Mouse (Mus musculus) frontal cortex, postnatal 14 days (tissue): ENCODE results near the gene Ephb3.
"Not testable (repeated sequence)": the region's sequence is repeated elsewhere in the genome, so short reads cannot be mapped to it uniquely, and the experiment has no call there.

Experiments
- DNase-seq, 2 experiments: peaks; one replicate each; pipeline ENCODE4 v3.0.0; 2022; ENCODE audit warnings: low spot score in 2 of 2

Ephb3 gene

DNA sequence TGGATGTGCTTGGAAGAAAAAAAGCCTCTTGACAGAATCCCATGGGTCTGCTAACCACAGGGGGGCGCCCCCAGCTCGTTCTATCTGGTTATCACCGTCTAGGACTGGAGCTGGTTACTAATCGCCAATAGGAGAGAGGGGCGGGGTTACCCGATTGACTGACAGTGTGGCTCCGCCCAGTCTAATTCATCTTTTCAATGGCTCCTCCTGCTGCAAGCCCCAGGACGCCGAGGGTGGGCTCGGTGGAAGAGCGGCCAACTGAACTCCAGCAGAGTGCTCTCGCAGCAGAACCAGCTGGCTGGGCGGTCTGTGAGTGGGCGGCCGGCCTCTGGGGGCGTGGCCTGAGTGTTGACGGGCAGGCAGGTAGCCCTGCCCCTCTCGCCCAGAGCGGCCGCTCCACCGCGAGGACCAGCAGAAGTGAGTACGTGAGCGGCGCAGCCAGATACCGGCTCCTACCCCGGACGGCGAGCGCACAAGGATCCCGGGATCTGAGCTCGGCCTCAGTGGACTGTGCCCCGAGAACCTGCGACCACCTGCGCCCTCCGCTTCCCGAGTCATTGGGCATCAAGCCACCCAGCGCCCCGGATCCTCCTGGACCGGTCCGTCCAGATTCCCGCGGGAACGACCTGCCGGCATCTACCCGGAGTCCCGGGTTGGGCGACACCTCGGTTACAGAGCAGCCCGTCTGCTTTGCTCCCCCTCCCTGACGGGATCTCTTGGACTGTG, at the start of gene Ephb3:
Ephb3 (plus strand) TSS at position 389 of the 726 bp plus-strand sequence.
- peak; percentile 99 for DNase-seq

DNA sequence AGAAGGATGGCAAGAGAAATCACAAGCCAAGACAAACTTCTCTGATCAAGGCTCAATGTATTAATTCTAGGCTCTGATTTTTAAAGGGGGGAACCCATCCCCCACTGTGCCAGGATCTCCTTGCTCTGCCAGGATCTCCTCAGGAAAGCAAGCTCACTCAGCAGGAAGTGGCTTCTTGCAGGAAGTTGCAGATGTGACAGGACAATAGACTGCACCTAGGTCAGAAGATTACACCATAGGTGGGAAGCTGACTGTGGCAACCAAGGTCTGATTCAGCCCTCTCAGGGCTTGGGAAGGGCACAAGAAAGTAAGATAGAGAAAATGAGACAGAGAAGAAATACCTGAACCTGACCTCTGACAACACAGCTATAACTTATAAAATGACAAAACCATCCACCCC, 48.3 kb upstream of the Ephb3 start:
- DNase-seq = not testable (repeated sequence)

DNA sequence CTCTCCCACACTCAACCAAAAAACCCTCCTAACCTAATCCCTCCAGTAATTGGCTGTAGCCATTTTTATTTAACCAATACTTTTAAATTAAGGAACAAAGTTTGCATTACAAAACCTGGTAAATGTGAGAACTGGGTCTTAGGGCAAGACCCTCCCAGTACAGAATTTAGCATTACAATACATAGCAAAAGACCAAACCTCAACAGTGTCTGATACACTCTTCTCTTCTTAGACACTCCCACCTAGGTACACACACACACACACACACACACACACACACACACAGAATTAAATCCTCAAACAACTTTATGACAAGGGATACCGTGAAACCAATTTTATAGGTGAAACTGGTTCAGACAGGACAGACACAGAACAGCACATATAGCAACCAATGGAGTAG, 45.3 kb upstream of the Ephb3 start:
- DNase-seq = not testable (repeated sequence)

DNA sequence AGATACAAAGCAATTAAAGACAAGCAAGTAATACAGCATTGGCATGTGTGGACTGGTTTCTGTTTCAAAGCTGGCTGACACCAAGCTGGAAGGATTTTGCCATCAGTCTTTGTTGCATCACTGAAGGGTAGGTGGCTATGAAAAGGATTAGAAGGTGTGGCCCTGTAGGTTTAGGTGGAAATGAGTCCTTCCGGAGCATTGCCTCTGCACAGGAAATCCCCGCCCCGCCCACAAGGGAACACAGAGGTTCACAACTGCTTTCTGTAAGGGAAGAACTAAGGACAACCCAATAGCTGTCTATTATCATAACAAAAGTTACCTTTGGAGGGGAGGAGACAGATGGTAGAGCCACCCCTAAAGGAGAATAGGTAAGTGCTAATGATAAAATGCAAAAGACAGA, 41.1 kb upstream of the Ephb3 start:
- DNase-seq = not testable (repeated sequence)

DNA sequence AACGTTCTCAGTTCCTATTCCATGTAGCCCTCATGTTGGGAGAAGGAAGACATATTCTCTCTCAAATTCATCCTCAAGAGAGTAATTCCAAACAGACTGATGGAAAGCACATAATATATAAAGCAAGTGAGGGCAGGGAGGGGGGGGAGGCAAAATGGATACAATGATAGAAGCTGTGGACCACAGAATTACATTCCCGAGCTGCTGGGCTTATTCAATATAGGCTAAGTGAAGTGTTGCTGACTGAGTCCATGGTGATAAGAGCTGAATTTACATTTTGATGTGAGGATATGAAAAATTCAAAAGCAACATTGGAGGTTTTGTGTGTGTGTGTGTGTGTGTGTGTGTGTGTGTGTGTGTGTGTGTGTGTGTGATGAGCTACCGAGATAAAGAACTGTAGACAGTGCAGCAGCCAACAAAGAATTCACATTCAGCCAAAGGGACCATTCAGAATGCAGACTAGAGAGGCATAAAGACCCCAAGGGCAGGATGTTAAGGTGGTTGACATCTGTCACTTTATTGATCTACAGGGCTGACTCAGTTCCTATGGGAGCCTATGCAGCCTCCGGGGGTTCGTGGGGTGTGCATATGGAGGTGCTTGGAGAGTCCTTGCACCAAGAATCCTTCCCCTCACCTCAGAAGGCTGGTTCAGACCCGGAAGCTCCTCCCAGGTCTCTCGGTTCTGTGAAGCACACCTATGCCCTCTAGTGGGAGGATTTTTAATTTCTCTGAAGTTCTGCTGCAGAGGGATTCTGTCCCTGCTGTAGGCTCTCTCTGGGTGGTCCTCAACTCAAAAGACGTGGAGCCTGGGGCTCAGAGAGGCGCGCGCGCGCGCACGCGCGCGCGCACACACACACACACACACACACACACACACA, 39.0 kb upstream of the Ephb3 start:
- not testable (repeated sequence) for DNase-seq

DNA sequence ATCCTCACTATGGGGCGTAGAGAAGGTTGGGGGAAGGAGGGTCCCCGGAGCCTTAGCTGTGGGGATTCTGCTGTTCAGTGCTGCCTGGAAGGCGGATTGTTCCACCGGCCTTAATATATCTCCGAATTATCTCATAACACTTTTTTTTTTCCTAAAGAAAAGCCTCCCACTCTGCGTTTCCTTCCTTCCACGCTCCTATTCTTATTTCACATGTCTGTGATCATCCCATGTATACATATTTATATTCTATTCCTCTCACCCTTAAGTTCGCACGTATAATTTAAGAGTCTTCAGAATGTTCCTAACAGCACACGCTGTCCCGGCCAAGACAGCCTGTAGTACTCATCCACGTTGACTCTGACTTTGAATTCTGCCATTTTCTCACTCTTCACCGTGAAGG, 35.8 kb upstream of the Ephb3 start:
- DNase-seq = no peak

DNA sequence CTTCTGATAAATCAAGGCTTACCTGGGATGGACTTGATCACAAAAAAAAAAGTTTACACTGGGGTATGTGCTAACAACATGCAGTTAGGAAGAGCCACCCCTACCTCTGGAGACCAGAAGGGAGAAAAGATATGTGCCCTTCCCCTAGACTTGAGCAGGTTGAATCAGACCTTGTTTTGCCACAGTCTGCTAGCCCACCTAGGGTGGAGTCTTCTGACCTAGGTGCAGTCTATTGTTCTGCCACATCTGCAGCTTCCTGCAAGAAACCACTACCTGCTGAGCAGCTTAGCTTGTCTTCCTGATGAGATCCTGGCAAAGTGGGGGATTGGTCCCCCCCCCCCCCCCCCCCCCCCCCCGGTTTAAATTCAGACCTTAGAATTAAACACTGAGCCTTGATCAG, 29.3 kb upstream of the Ephb3 start:
- no peak for DNase-seq

DNA sequence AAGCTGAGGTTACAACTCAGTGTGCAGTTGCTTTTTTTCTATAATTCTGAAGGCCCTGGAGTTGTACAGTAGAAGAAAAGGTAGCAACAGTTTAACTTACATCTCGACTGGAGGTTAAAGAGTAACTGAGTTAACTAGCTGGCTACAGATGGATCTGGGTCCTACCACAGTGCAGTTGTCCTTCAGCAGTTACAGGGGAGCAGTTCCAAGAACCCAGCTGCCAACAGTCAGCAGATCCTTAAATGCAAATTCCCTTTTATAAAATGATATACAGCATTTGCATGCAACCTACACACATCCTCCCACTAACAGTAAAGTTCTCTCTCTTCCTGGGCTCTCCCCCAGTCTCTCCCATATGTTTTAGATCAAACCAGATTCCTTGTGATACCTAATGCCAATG, 22.4 kb upstream of the Ephb3 start:
- DNase-seq = no peak

GRCm38 (mm10) chr16:21184697-21185096, 19.9 kb upstream of the Ephb3 start:
- DNase-seq = no peak

- no peak for DNase-seq
Observed at GRCm38 (mm10) chr16:21187568-21187967, 17.0 kb upstream of the Ephb3 start.

- DNase-seq = no peak
Observed at GRCm38 (mm10) chr16:21188345-21188744, 16.2 kb upstream of the Ephb3 start.

DNA sequence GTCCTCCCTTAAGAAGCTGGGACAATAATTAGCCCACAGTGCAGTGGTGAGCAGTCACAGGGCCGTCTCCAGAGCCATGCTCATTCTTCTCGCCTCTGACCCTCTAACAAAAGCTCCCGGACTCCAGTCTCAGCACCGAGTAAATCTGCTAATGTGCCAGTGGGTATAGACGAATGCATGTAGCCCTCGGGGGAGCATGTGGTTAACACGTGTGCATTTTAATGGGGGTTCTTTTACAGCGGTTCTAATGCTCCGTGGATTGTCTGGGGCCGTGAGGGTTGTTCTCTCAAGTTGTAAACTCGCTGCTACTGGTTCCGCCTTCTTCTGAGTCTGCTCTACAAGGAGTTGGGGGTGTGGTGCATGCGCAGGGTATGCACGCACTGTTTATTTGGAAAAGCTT, 13.0 kb upstream of the Ephb3 start:
- no peak for DNase-seq

DNA sequence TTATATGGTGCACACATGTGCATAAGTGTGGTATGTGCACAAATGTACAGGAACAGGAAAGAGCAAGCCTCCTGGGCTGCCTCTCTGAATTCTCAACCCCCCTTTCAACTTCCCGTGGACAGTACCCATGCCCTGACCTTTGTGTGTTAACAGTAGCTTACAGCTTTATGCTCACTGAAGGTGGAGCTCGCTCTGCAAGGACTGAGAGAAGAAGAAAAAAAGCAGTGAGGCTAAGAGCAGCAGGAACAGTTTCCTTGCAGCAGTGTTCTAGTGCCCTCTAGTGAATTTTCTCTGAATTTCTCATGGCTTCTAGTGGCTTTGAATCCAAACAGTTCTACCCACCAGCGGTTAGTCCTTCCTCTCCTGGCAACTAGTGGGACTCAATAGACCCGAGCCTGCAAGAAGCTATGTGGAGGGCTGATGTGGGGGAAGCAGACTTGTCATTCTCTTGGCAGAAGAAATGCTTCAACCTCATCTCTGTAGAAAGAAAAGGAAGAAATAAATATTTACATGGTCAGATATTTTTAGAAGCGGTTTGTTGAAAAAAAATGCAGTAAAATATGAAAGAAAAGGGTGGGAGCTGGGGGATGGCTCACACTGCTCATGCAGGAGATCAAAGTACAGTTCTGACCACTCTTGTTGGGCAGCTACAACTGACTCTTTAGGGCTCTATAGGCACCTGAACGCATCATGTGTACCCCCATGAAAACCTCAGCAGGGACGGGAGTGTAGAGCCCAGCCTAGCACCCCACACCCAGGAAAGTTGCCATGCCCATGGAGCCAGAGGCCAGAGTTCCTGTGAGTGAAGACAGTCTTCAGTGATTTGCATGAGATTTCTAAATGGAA, 11.8 kb upstream of the Ephb3 start:
- peak in 1 of 2 experiments; percentile 33 for DNase-seq

DNA sequence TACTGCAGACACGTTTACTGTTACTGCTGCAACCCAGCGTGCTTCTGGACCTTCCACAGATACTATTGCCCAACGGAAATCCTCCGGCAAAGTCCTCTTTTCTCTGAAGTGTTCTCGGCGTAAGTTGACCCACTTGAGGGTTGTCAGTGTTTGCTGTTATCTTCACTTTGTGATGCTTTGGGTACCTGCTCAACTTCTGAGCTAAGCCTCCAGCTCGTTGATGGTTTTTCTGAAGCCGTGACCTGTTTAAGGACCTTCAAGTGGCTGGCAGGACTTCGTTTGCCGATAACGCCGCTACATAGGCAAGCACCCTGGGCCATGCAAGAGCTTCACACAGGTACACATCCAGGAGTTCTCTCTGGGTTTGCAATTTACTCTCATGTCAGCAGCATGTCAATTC, 10.4 kb upstream of the Ephb3 start:
- DNase-seq = no peak

DNA sequence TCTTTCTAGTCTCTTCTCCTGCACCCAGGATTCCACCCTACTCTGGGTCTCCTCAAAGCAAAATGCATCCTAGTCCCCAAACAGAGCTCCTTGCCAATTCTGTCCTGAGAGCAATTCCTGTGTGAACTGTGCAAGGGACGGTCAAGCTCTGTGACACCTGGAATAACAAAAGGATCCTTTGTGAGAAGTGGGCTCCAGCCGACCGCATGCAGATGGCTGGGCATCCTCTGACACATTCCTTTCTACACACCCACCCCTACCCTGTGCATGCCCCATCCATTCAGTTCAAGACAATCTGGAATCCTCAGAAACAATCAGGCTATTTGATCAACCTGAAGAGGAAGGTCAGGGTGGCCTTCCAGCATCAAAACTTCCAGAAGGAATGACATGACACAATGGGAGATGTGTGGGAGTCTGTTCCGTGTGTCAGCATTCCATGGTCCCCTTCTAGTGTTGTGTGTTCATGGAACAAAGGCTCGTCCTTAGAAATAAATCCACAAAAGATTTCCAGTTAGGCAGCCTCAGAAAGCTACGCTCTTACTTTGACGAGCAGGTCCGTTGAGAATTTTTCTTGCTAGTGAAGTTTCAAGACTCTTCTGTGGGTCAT, 9.2 kb upstream of the Ephb3 start:
- DNase-seq = no peak

- DNase-seq = no peak
Observed at GRCm38 (mm10) chr16:21196576-21196975, 8.0 kb upstream of the Ephb3 start.

GRCm38 (mm10) chr16:21197542-21197941, 7.0 kb upstream of the Ephb3 start:
- DNase-seq = no peak

GRCm38 (mm10) chr16:21198006-21198405, 6.5 kb upstream of the Ephb3 start:
- no peak for DNase-seq

DNA sequence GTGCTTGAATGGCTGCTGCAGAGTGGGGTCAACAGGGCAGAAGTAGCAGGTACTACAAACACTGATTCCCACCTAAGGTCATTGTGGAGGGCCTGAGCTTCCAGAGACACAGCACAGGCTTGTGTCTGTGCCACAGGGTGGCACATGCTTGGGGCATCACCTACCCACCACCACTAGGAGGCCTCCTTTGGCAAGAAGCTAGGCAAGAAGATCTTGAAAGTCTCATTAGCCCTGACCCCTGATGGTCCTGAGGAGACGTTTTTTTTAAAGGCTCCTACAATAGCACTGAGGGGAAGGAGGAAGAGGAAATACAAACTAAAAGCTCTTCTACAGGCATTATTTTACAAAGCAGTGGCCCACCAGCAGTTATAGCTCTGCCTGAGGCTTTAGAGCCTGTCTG, 6.0 kb upstream of the Ephb3 start:
- no peak for DNase-seq

- DNase-seq = no peak
Observed at GRCm38 (mm10) chr16:21199426-21199825, 5.1 kb upstream of the Ephb3 start.

DNA sequence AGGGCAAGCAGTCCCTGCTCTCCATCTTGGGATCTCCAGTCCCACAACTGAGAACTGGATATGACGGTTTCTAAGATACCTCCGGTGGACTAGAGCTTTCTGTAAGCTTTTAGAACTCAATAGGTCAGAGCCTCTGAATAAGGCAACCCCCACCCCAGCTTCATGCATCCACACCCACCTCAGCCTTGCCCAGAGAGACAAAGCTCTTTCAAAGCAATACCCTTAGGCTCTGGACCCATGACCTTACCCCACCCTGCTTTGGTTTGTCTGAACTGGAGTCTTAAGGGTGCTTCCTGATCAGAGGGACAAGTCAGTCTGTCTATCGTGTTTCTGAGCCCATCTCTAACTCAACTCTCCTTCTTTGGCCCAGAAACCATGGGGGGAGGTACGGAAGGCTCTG, 1.8 kb upstream of the Ephb3 start:
- DNase-seq = no peak
